Mouse (Mus musculus) lung, postnatal 0 days (tissue): ENCODE measurements at regions not wholly inside any gene's neighbourhood (a gene's known extent, or its start where the extent isn't known, plus 50 kb on each side); places are given as distances from the start of the nearest gene placed in this dataset.

Experiments used
- CTCF ChIP-seq: IDR thresholded peaks from 2 replicates; pipeline ENCODE4 v1.5.1; 2016; ENCODE audit warnings: antibody characterized with exemption, mild to moderate bottlenecking
- EP300 ChIP-seq: IDR thresholded peaks from 2 replicates; pipeline ENCODE4 v1.6.1; 2016; ENCODE audit warnings: antibody characterized with exemption, mild to moderate bottlenecking, control low read depth

DNA sequence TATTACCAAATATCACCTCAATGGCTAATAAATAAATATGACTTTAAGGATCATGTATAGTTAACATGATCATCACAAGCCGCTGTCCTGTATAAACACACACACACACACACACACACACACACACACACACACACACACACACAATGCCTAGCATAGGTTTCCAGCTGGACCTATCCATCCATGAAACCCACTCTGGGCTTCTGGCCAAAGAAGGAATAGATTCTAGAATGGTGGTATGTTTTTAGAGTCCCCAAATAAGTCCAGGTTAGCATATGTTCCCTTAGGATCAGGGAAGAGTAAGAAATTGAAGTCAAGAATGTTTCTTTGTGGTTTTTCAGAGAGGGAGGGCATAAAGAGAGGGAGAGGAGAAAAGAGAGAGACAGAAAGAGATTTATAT is 110.6 kb upstream of the Ndn start:
- TF ChIP-seq CTCF (no peak), EP300 (no peak)
